Comparison of ENCODE assay signal across 8 mouse cellular contexts in genomic region chr7:16816475-16817122, GRCm38 (mm10). TPM values are rescaled to one million over a fixed set of nuclear protein-coding genes. Genes with fewer than 3 reads are reported as not detected.
A peak's percentile ranks its signal among the peaks of the same experiment; 100 is the strongest.
DNase-seq lines count a peak whose midpoint lies in the region; ATAC-seq lines count a peak whose summit lies in the region.

TSS of gene Fkrp (minus strand) at chr7:16816732.

- no peaks in the 10 kb centered on the region for H3K9me3 ChIP-seq in embryonic facial prominence, embryonic 15.5 days (replicated peaks)
- no peaks in the 10 kb centered on the region for H3K9me3 ChIP-seq in heart, embryonic 14.5 days (ENCODE audit: control insufficient read depth, low read length)
- no peaks in the 10 kb centered on the region for H3K9me3 ChIP-seq in lung, embryonic 16.5 days (ENCODE audit: control insufficient read depth, low read length)

- peak within 1 kb of the TSS; percentile 98 for H3K4me3 ChIP-seq in embryonic facial prominence, embryonic 15.5 days (replicated peaks)
- peak within 1 kb of the TSS; percentile 91 to 98 for H3K4me3 ChIP-seq in heart, embryonic 14.5 days (ENCODE audit: control insufficient read depth in 1 of 2, insufficient read depth in 1 of 2, low read depth in 1 of 2, low read length in 2 of 2)
- H3K4me3 ChIP-seq in lung, embryonic 16.5 days (ENCODE audit: low read length) = peak within 1 kb of the TSS; percentile 82

- H3K9ac ChIP-seq in embryonic facial prominence, embryonic 15.5 days = peak within 1 kb of the TSS; percentile 100
- H3K9ac ChIP-seq in heart, embryonic 14.5 days (ENCODE audit: low read length) = peak within 1 kb of the TSS; percentile 100
- peak within 1 kb of the TSS; percentile 99 for H3K9ac ChIP-seq in lung, embryonic 16.5 days (ENCODE audit: low read length)

- peaks cover 19% of the 10 kb centered on the region for H3K36me3 ChIP-seq in embryonic facial prominence, embryonic 15.5 days
- H3K36me3 ChIP-seq in heart, embryonic 14.5 days (ENCODE audit: control insufficient read depth, insufficient read depth, low read length) = peaks cover 26% of the 10 kb centered on the region
- peaks cover 3% of the 10 kb centered on the region; the same call in 1 of the 2 replicates for H3K36me3 ChIP-seq in lung, embryonic 16.5 days (ENCODE audit: control insufficient read depth, insufficient read depth, low read length)

- DNase-seq in adrenal gland, postnatal 14 days = peak; percentile 77
- peak; percentile 35 to 84 for DNase-seq in kidney, postnatal 36 days
- DNase-seq in retina, postnatal 1 day = peak; percentile 60
- DNase-seq in yolk sac, embryonic 10.5 days (ENCODE audit: low spot score) = peak; percentile 58

- ATAC-seq in CD4-positive, CD25-positive, alpha-beta regulatory T cell, adult 4 months = peak; percentile 53
- ATAC-seq in embryonic facial prominence, embryonic 15.5 days (ENCODE audit: insufficient number of reproducible peaks, low FRiP score, low TSS enrichment, low read depth) = peak; percentile 81
- peak; percentile 76 for ATAC-seq in heart, embryonic 14.5 days (ENCODE audit: insufficient number of reproducible peaks, insufficient read depth, low FRiP score, low read depth)
- ATAC-seq in lung, embryonic 16.5 days (ENCODE audit: low read depth) = peak; percentile 80

- H3K4me2 ChIP-seq in embryonic facial prominence, embryonic 15.5 days (replicated peaks) = peak within 1 kb of the TSS; percentile 88
- H3K4me2 ChIP-seq in heart, embryonic 14.5 days (ENCODE audit: low read length) = peak within 1 kb of the TSS; percentile 95
- H3K4me2 ChIP-seq in lung, embryonic 16.5 days (ENCODE audit: low read depth, low read length) = peak within 1 kb of the TSS; percentile 77

- peaks cover 11% of the 10 kb centered on the region for H3K27me3 ChIP-seq in embryonic facial prominence, embryonic 15.5 days
- H3K27me3 ChIP-seq in heart, embryonic 14.5 days (ENCODE audit: control insufficient read depth, insufficient read depth, low read length) = peaks cover 9% of the 10 kb centered on the region
- H3K27me3 ChIP-seq in lung, embryonic 16.5 days (ENCODE audit: control insufficient read depth, insufficient read depth, low read depth, low read length) = no peaks in the 10 kb centered on the region; the same call in 1 of the 2 replicates

- H3K4me1 ChIP-seq in embryonic facial prominence, embryonic 15.5 days = peaks cover 61% of the 10 kb centered on the region
- peaks cover 25 to 55% of the 10 kb centered on the region in 2 experiments for H3K4me1 ChIP-seq in heart, embryonic 14.5 days (ENCODE audit: control insufficient read depth in 2 of 2, insufficient read depth in 2 of 2, low read length in 2 of 2)
- H3K4me1 ChIP-seq in lung, embryonic 16.5 days (replicated peaks; ENCODE audit: control insufficient read depth, insufficient read depth, low read length) = peaks cover 38% of the 10 kb centered on the region

- peak within 1 kb of the TSS; percentile 97 for H3K27ac ChIP-seq in embryonic facial prominence, embryonic 15.5 days (replicated peaks)
- H3K27ac ChIP-seq in heart, embryonic 14.5 days (replicated peaks in 1 of 2; ENCODE audit: control insufficient read depth in 1 of 2, insufficient read depth in 1 of 2, low read depth in 2 of 2, low read length in 2 of 2) = peak within 1 kb of the TSS; percentile 76 to 94
- peak within 1 kb of the TSS; percentile 94 for H3K27ac ChIP-seq in lung, embryonic 16.5 days (ENCODE audit: low read length)

- under 1% methylated on average over 36 of the region's 64 CpGs for WGBS in embryonic facial prominence, embryonic 15.5 days
- WGBS in heart, embryonic 14.5 days = under 1% methylated on average over 43 of the region's 64 CpGs
- WGBS in lung, embryonic 16.5 days = under 1% methylated on average over 49 of the region's 64 CpGs

RNA-seq across cellular contexts. Expression of gene Fkrp, which starts in this region (rescaled TPM):
- 10 to 100 TPM in 1 of 2 experiments, 1 to 10 TPM in 1; 6.8 to 11.2 TPM for polyA plus RNA-seq in CD4-positive, CD25-positive, alpha-beta regulatory T cell, adult 4 months (2017; shearing (Covaris generic))
- 23.8 and 25.1 TPM in 2 replicates for total RNA-seq in adrenal gland, postnatal 14 days (2021)
- 27.8 and 30.3 TPM in 2 replicates for polyA plus RNA-seq in embryonic facial prominence, embryonic 15.5 days (2015; fragmentation: Nextera tagmentation; extraction: Ambion mirVana)
- polyA plus RNA-seq in heart, embryonic 14.5 days (2014; fragmentation: Nextera tagmentation; extraction: Ambion mirVana) = 30.3 and 30.9 TPM in 2 replicates
- polyA plus RNA-seq in lung, embryonic 16.5 days (2015; fragmentation: Nextera tagmentation; extraction: Ambion mirVana) = 28.1 and 28.9 TPM in 2 replicates

Comparison
In these comparisons a context has a peak if more than half of its experiments do, and no peak if none do; other contexts are left out.
1. Peak in every context shown above with its lines: DNase-seq, ATAC-seq, H3K4me3 ChIP-seq and H3K27ac ChIP-seq.